Mouse (Mus musculus): ENCODE measurements at regions not wholly inside any gene's neighbourhood (a gene's known extent, or its start where the extent isn't known, plus 50 kb on each side); places are given as distances from the start of the nearest gene placed in this dataset.
"Not testable (repeated sequence)": the region's sequence is repeated elsewhere in the genome, so short reads cannot be mapped to it uniquely, and the experiment has no call there.

- DNase-seq (ENCODE audit: low spot score) = no peak
These were observed 103.7 kb upstream of the Arhgap42 start for GRCm38 (mm10) chr9:9342456-9343185.

- no peak for DNase-seq (ENCODE audit: low spot score)
These were observed 79.7 kb upstream of the Arhgap42 start for GRCm38 (mm10) chr9:9318624-9319023.

DNA sequence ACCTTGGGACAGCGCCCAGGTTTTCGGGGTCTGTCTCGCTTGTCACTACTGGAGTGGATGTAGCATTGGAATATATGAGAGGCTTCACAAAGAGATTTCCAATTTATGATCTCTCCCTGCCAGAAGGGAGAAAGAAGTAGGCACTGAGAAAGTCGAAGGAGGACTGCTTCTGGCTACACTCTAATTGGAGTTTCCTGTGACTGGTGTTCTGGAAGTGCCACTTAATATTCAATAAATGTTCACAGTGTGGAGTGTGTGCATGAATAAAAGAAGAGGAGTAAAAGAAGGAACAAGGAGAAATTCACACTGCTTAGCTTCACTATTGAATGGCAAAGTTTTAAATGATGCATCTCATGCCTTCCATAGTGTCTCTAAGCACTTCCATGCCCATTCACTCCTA lies 77.1 kb upstream of the Arhgap42 start:
- no peak for DNase-seq (ENCODE audit: low spot score)

DNA sequence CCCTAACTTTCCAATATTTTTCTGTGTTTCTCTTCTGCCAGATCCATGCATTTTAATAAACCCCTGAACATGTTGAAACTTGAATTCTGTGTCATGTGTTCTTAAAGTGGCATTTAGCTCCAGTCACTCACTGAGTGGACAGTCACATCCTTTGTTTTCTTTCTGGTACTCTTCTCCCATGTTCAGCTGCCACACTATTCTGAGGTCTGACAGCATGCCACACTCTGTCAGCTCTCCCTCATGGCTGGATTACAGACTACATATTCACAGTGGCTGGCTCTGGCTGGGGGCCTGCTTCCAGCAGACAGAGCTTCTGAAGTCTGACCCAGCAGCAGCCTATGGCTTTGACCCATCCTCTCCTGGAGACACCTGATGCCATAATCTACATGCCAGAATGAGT lies 73.4 kb upstream of the Arhgap42 start:
- no peak for DNase-seq (ENCODE audit: low spot score)

DNA sequence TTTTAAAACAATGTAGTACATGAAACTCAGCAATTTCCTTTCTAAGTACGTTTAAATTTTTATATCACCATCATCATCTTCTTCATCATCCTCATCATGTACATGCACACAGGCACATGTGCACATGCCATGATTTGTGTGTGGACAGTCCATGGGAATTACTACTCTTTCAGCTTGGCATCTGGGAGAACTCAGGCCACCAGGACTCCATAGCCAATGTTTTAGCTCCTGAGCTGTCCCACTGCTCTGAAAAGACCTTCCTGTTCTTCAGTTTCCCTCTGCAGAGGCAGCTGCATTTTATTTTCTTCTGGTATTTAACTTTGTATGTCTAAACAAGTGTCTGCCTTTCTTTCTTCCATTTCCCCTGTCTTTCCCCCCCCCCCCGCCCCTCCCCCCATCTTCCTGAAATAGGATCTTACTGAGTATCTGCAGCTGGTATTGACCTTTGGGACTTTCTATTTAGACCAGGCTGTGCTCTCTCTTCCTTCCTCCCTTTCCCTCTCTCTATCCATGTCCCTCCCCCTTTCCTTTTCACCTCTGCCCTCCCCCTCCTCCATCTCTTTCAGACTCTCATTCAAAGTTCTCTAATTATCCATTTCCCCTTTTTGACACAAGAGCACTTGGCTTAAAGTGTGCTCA lies 72.8 kb upstream of the Arhgap42 start:
- no peak for DNase-seq (ENCODE audit: low spot score)

GRCm38 (mm10) chr9:9311040-9311583 lies 72.2 kb upstream of the Arhgap42 start:
- not testable (repeated sequence) for DNase-seq (ENCODE audit: low spot score)

DNA sequence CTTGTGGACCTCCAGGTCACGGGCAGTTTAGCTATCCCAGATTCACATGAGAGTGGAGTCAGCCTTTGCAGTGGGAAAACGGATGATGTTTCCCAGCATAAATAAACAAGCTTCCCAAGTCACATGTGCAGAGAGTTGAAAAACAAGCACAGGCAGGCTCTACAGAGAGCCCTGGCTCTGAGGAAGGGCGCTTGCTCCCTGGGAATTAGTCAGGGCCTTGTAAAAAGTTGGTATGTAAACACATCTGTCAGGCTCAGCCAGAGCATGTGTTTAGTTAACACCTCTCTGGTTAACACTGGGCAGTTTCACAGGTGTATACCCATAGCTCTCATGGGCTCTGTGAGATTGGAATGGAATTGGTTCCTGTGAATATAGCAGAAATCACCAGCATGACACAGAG lies 51.9 kb upstream of the Arhgap42 start:
- DNase-seq (ENCODE audit: low spot score) = no peak

DNA sequence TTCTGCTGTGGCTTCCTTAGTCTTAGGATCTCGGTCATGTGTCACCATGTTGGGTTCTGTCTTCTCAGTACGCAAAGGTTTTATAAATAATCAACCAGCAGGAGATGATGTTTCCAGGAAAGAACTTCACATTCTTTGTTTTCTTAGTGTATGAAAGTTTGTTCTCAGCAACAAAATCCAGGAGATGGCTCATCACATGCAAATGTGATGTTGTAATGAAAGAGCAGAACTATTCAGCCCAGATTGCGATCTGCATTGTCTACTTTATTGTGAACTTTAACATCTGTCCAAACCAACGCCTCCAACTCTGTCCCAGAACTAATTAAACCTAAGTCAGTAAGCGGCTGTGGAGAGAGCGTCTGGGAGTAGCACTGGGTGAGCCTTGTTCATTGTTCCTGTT lies 50.7 kb upstream of the Arhgap42 start:
- DNase-seq (ENCODE audit: low spot score) = no peak

All from ovary, postnatal 14 days (tissue).